Mouse (Mus musculus) heart, embryonic 12.5 days (tissue): ENCODE data around the gene Jak2. TPM values are rescaled to one million over a fixed set of nuclear protein-coding genes. Genes with fewer than 3 reads are reported as not detected.

Source experiments
- ATAC-seq: fragments of 200-750 bp; cut with Nextera tagmentation; 2 replicates; pipeline ENCODE4 v1.8.0; 2017; ENCODE audit warnings: moderate TSS enrichment, moderate library complexity; ENCODE audit not compliant: insufficient number of reproducible peaks, low FRiP score
- H3K27ac ChIP-seq: fragments of 300-500 bp; sonication (generic); 2 replicates; pipeline ENCODE4 v1.5.1; 2016; ENCODE audit warnings: mild to moderate bottlenecking, moderate library complexity; ENCODE audit not compliant: poor library complexity, severe bottlenecking
- H3K27me3 ChIP-seq: fragments of 300-500 bp; sonication (generic); replicated peaks from 2 replicates; pipeline ENCODE4 v1.6.1; 2016; ENCODE audit warnings: mild to moderate bottlenecking, moderate library complexity
- H3K36me3 ChIP-seq: fragments of 300-500 bp; sonication (generic); 2 replicates; pipeline ENCODE4 v1.6.1; 2016; ENCODE audit warnings: mild to moderate bottlenecking, moderate library complexity
- H3K4me1 ChIP-seq: fragments of 300-500 bp; sonication (generic); replicated peaks from 2 replicates; pipeline ENCODE4 v1.6.1; 2016; ENCODE audit warnings: mild to moderate bottlenecking
- H3K4me2 ChIP-seq: fragments of 300-500 bp; sonication (generic); 2 replicates; pipeline ENCODE4 v1.6.1; 2016; ENCODE audit warnings: mild to moderate bottlenecking, moderate library complexity
- H3K4me3 ChIP-seq: fragments of 300-500 bp; sonication (generic); 2 replicates; pipeline ENCODE4 v1.5.1; 2016; ENCODE audit warnings: mild to moderate bottlenecking
- H3K9ac ChIP-seq: fragments of 300-500 bp; sonication (generic); 2 replicates; pipeline ENCODE4 v1.6.1; 2016; ENCODE audit warnings: mild to moderate bottlenecking, moderate library complexity
- H3K9me3 ChIP-seq: fragments of 300-500 bp; sonication (generic); replicated peaks from 2 replicates; pipeline ENCODE4 v1.6.1; 2016; ENCODE audit warnings: mild to moderate bottlenecking, moderate library complexity
- WGBS: fragments of 180-500 bp; shearing (Covaris S2); methylation state at CpG from one replicate; pipeline ENCODE4 v1.1.7; 2016; 5-methylcytosine and 5-hydroxymethylcytosine counted together
- polyA plus RNA-seq: library from polyadenylated mRNA; unstranded; fragments of >200 nt; fragmentation: Nextera tagmentation; extraction: Ambion mirVana; gene quantifications from 2 replicates; pipeline ENCODE4 v1.2.1, GENCODE M21; 2016

Gene Jak2
- polyA plus RNA-seq, 1 experiment from 2014 or later = 11.0 TPM

- Histone ChIP-seq H3K4me2 (no peak overlapping the region), H3K4me3 (no peak overlapping the region), H3K9ac (no peak overlapping the region), H3K27me3 (no peaks in the 10 kb centered on the region), H3K36me3 (no peaks in the 10 kb centered on the region), H3K27ac (no peak overlapping the region), H3K9me3 (no peaks in the 10 kb centered on the region), H3K4me1 (peaks cover 7% of the 10 kb centered on the region; the same call in 1 of the 2 replicates)
- 84% methylated on average over 2 of the region's 2 CpGs for WGBS
- ATAC-seq = no peak
Measured at GRCm38 (mm10) chr19:29336624-29337023, 85.0 kb downstream of the Jak2 start.

GRCm38 (mm10) chr19:29341029-29341428, 89.4 kb downstream of the Jak2 start:
- Histone ChIP-seq H3K9ac (no peak overlapping the region), H3K4me3 (no peak overlapping the region), H3K4me2 (no peak overlapping the region), H3K4me1 (no peaks in the 10 kb centered on the region), H3K27ac (no peak overlapping the region), H3K27me3 (no peaks in the 10 kb centered on the region), H3K9me3 (no peaks in the 10 kb centered on the region), H3K36me3 (no peaks in the 10 kb centered on the region)
- WGBS = 75% methylated on average over 4 of the region's 4 CpGs
- ATAC-seq = no peak

- Histone ChIP-seq H3K4me3 (no peak overlapping the region), H3K4me2 (no peak overlapping the region), H3K4me1 (no peaks in the 10 kb centered on the region), H3K9me3 (no peaks in the 10 kb centered on the region), H3K27me3 (no peaks in the 10 kb centered on the region), H3K36me3 (no peaks in the 10 kb centered on the region), H3K27ac (no peak overlapping the region), H3K9ac (no peak overlapping the region)
- ATAC-seq = no peak
- WGBS = 69% methylated on average over 6 of the region's 6 CpGs
Measured at GRCm38 (mm10) chr19:29342281-29342680, 90.7 kb downstream of the Jak2 start.

- no peak overlapping the region for H3K4me3 ChIP-seq
- no peak overlapping the region for H3K27ac ChIP-seq
- H3K9ac ChIP-seq = no peak overlapping the region
- H3K36me3 ChIP-seq = peaks cover 2% of the 10 kb centered on the region
- no peak for ATAC-seq
- no peaks in the 10 kb centered on the region for H3K9me3 ChIP-seq
- H3K27me3 ChIP-seq = no peaks in the 10 kb centered on the region
- H3K4me2 ChIP-seq = no peak overlapping the region
- H3K4me1 ChIP-seq = no peaks in the 10 kb centered on the region
Measured at GRCm38 (mm10) chr19:29344868-29345267, 93.2 kb downstream of the Jak2 start.

GRCm38 (mm10) chr19:29345636-29346035, 94.0 kb downstream of the Jak2 start:
- no peak overlapping the region for H3K4me2 ChIP-seq
- no peaks in the 10 kb centered on the region for H3K9me3 ChIP-seq
- WGBS = 85% methylated on average over 6 of the region's 6 CpGs
- no peak for ATAC-seq
- no peak overlapping the region for H3K4me3 ChIP-seq
- no peak overlapping the region for H3K27ac ChIP-seq
- H3K36me3 ChIP-seq = peaks cover 6% of the 10 kb centered on the region
- no peaks in the 10 kb centered on the region for H3K4me1 ChIP-seq
- no peaks in the 10 kb centered on the region for H3K27me3 ChIP-seq
- no peak overlapping the region for H3K9ac ChIP-seq

- no peak overlapping the region for H3K27ac ChIP-seq
- no peaks in the 10 kb centered on the region for H3K9me3 ChIP-seq
- H3K4me2 ChIP-seq = no peak overlapping the region
- no peak overlapping the region for H3K9ac ChIP-seq
- H3K4me3 ChIP-seq = no peak overlapping the region
- peaks cover 15% of the 10 kb centered on the region for H3K36me3 ChIP-seq
- 53% methylated on average over 5 of the region's 5 CpGs for WGBS
- ATAC-seq = no peak
- H3K27me3 ChIP-seq = no peaks in the 10 kb centered on the region
- H3K4me1 ChIP-seq = no peaks in the 10 kb centered on the region
Measured at GRCm38 (mm10) chr19:29350991-29351390, 99.4 kb downstream of the Jak2 start.

GRCm38 (mm10) chr19:29354895-29355877, 103.6 kb downstream of the Jak2 start:
- Histone ChIP-seq H3K27ac (no peak overlapping the region), H3K9me3 (no peaks in the 10 kb centered on the region), H3K4me1 (no peaks in the 10 kb centered on the region), H3K9ac (no peak overlapping the region), H3K36me3 (peaks cover 10% of the 10 kb centered on the region; the same call in 1 of the 2 replicates), H3K4me3 (peak overlapping the region; percentile 47), H3K4me2 (peak overlapping the region; percentile 83), H3K27me3 (0 out of 2 replicates have a peak, but pooled peaks cover 4% of the 10 kb centered on the region)
- 0 out of 2 replicates have a peak, but pooled peaks have one; percentile 61 for ATAC-seq
- 4% methylated on average over 20 of the region's 20 CpGs for WGBS

GRCm38 (mm10) chr19:29356281-29356680, 104.7 kb downstream of the Jak2 start:
- Histone ChIP-seq H3K4me1 (peaks cover 8% of the 10 kb centered on the region), H3K4me3 (no peak overlapping the region), H3K4me2 (no peak overlapping the region), H3K9ac (no peak overlapping the region), H3K27ac (no peak overlapping the region), H3K27me3 (0 out of 2 replicates have a peak, but pooled peaks cover 4% of the 10 kb centered on the region), H3K9me3 (no peaks in the 10 kb centered on the region), H3K36me3 (0 out of 2 replicates have a peak, but pooled peaks cover 9% of the 10 kb centered on the region)
- no peak for ATAC-seq
- WGBS = 78% methylated on average over 11 of the region's 11 CpGs

- H3K36me3 ChIP-seq = no peaks in the 10 kb centered on the region
- peaks cover 13% of the 10 kb centered on the region for H3K4me1 ChIP-seq
- no peak overlapping the region for H3K27ac ChIP-seq
- 43% methylated on average over 5 of the region's 5 CpGs for WGBS
- H3K4me2 ChIP-seq = no peak overlapping the region
- 0 out of 2 replicates have a peak, but pooled peaks cover 9% of the 10 kb centered on the region for H3K27me3 ChIP-seq
- H3K4me3 ChIP-seq = no peak overlapping the region
- no peaks in the 10 kb centered on the region for H3K9me3 ChIP-seq
- no peak for ATAC-seq
- no peak overlapping the region for H3K9ac ChIP-seq
Measured at GRCm38 (mm10) chr19:29360251-29360650, 108.6 kb downstream of the Jak2 start.

- no peaks in the 10 kb centered on the region for H3K36me3 ChIP-seq
- WGBS = 3% methylated on average over 33 of the region's 33 CpGs
- no peaks in the 10 kb centered on the region for H3K9me3 ChIP-seq
- H3K27me3 ChIP-seq = 0 out of 2 replicates have a peak, but pooled peaks cover 7% of the 10 kb centered on the region
- H3K4me3 ChIP-seq = peak overlapping the region; percentile 72
- ATAC-seq = peak; percentile 99
- peak overlapping the region; percentile 80 for H3K9ac ChIP-seq
- peak overlapping the region; percentile 82 for H3K4me2 ChIP-seq
- peak overlapping the region; percentile 18; the same call in 1 of the 2 replicates for H3K27ac ChIP-seq
- peaks cover 14% of the 10 kb centered on the region for H3K4me1 ChIP-seq
Measured at GRCm38 (mm10) chr19:29361468-29362130, 110.0 kb downstream of the Jak2 start.
